Mouse (Mus musculus) liver, embryonic 14.5 days (tissue): ENCODE data around the gene Atg7. TPM values are rescaled to one million over a fixed set of nuclear protein-coding genes. Genes with fewer than 3 reads are reported as not detected.

Experiments
- ATAC-seq: fragments of 200-750 bp; cut with Nextera tagmentation; 2 replicates; pipeline ENCODE4 v1.8.0; 2017; ENCODE audit warnings: moderate number of reproducible peaks, mild to moderate bottlenecking, moderate library complexity; ENCODE audit not compliant: insufficient read depth
- DNase-seq, 3 experiments: peaks; one replicate each; pipeline ENCODE4 v3.0.0-alpha.2; 2012 to 2013; ENCODE audit warnings: low read depth in 3 of 3, low spot score in 3 of 3
- H3K27ac ChIP-seq: fragments of 300-500 bp; sonication (generic); 2 replicates; pipeline ENCODE4 v1.5.1; 2014; ENCODE audit warnings: moderate library complexity, mild to moderate bottlenecking, control low read depth, inconsistent platforms
- H3K27me3 ChIP-seq: fragments of 300-500 bp; sonication (generic); 2 replicates; pipeline ENCODE4 v1.6.1; 2014; ENCODE audit warnings: mild to moderate bottlenecking, low read length, moderate library complexity; ENCODE audit not compliant: control insufficient read depth, insufficient read depth
- H3K36me3 ChIP-seq: fragments of 300-500 bp; sonication (generic); replicated peaks from 2 replicates; pipeline ENCODE4 v1.6.1; 2014; ENCODE audit warnings: low read depth; ENCODE audit not compliant: control insufficient read depth, insufficient read depth
- H3K4me1 ChIP-seq, 2 experiments: fragments of 200-500 bp in 1 of 2; fragments of 300-500 bp in 1 of 2; sonication (generic) in 1 of 2; replicated peaks; 2 replicates each; pipeline ENCODE4 v1.6.1; 2012 to 2014; ENCODE audit warnings: antibody characterized with exemption in 1 of 2, inconsistent platforms in 1 of 2, low read length in 1 of 2; ENCODE audit not compliant: control insufficient read depth in 2 of 2, insufficient read depth in 2 of 2
- H3K4me2 ChIP-seq: fragments of 300-500 bp; sonication (generic); 2 replicates; pipeline ENCODE4 v1.6.1; 2014; ENCODE audit warnings: low read depth, mild to moderate bottlenecking, control low read depth, moderate library complexity
- H3K4me3 ChIP-seq, 2 experiments: fragments of 200-500 bp in 1 of 2; fragments of 300-500 bp in 1 of 2; sonication (generic) in 1 of 2; 2 replicates each; pipeline ENCODE4 v1.5.1; 2012 to 2014; ENCODE audit warnings: low read depth in 2 of 2, low read length in 2 of 2, mild to moderate bottlenecking in 2 of 2, control low read depth in 1 of 2, inconsistent platforms in 1 of 2, moderate library complexity in 1 of 2; ENCODE audit not compliant: insufficient read depth in 1 of 2
- H3K9ac ChIP-seq: fragments of 300-500 bp; sonication (generic); replicated peaks from 2 replicates; pipeline ENCODE4 v1.6.1; 2014; ENCODE audit warnings: mild to moderate bottlenecking, control low read depth, moderate library complexity
- H3K9me3 ChIP-seq: fragments of 300-500 bp; sonication (generic); 2 replicates; pipeline ENCODE4 v1.6.1; 2016; ENCODE audit warnings: low read length, mixed read lengths; ENCODE audit not compliant: control insufficient read depth
- CTCF ChIP-seq: IDR thresholded peaks from 2 replicates; pipeline ENCODE4 v1.5.1; 2016; ENCODE audit warnings: antibody characterized with exemption, low read depth, control low read depth
- EP300 ChIP-seq: IDR thresholded peaks from 2 replicates; pipeline ENCODE4 v1.6.1; 2016; ENCODE audit warnings: antibody characterized with exemption, low read depth
- WGBS: fragments of 180-500 bp; shearing (Covaris S2); extraction: QIAGEN DNeasy Blood & Tissue Kit; methylation state at CpG from one replicate; pipeline ENCODE4 v1.1.7; 2014; ENCODE audit not compliant: insufficient replicate concordance; 5-methylcytosine and 5-hydroxymethylcytosine counted together
- polyA plus RNA-seq, 2 experiments: library from polyadenylated mRNA; depleted of rRNA in 1 of 2; stranded (reverse) in 1 of 2; unstranded in 1 of 2; fragments of >200 nt; fragmentation: Nextera tagmentation in 1 of 2; extraction: Ambion mirVana in 1 of 2; gene quantifications; 2 replicates each; pipeline versions ENCODE4 v1.2.1 to v1.2.3; 2012 to 2014

Atg7 gene
- polyA plus RNA-seq, 2 experiments, result 4.8 to 11.8 TPM

- Histone ChIP-seq H3K4me3 (no peak overlapping the region), H3K27me3 (peaks cover under 1% of the 10 kb centered on the region; the same call in 1 of the 2 replicates), H3K9ac (no peak overlapping the region), H3K27ac (no peak overlapping the region), H3K9me3 (no peaks in the 10 kb centered on the region), H3K4me2 (no peak overlapping the region), H3K4me1 (no peaks in the 10 kb centered on the region), H3K36me3 (no peaks in the 10 kb centered on the region)
- TF ChIP-seq CTCF, result no peak
- no peak for TF ChIP-seq EP300
- DNase-seq (no peak), ATAC-seq (no peak)
- WGBS, result 50% methylated on average over 5 of the region's 5 CpGs
Observed at GRCm38 (mm10) chr6:114733156-114733555, 90.3 kb downstream of the Atg7 start.

GRCm38 (mm10) chr6:114733681-114734080 is 90.8 kb downstream of the Atg7 start:
- no peak for ATAC-seq
- H3K27ac ChIP-seq, result no peak overlapping the region
- no peak overlapping the region for H3K9ac ChIP-seq
- no peak for TF ChIP-seq CTCF
- no peak for TF ChIP-seq EP300
- H3K9me3 ChIP-seq, result no peaks in the 10 kb centered on the region
- no peaks in the 10 kb centered on the region for H3K4me1 ChIP-seq
- H3K27me3 ChIP-seq, result peaks cover 4% of the 10 kb centered on the region
- no peak overlapping the region for H3K4me3 ChIP-seq
- H3K4me2 ChIP-seq, result no peak overlapping the region
- DNase-seq, result no peak
- no peaks in the 10 kb centered on the region for H3K36me3 ChIP-seq
- 60% methylated on average over 3 of the region's 3 CpGs for WGBS

GRCm38 (mm10) chr6:114735054-114735453 is 92.2 kb downstream of the Atg7 start:
- ATAC-seq (no peak), DNase-seq (no peak)
- Histone ChIP-seq H3K27ac (no peak overlapping the region), H3K4me1 (no peaks in the 10 kb centered on the region), H3K4me3 (no peak overlapping the region), H3K9me3 (no peaks in the 10 kb centered on the region), H3K4me2 (no peak overlapping the region), H3K9ac (no peak overlapping the region), H3K27me3 (peaks cover 4% of the 10 kb centered on the region), H3K36me3 (no peaks in the 10 kb centered on the region)
- 71% methylated on average over 3 of the region's 3 CpGs for WGBS
- TF ChIP-seq CTCF (no peak), EP300 (no peak)

GRCm38 (mm10) chr6:114736355-114736754 is 93.5 kb downstream of the Atg7 start:
- no peak overlapping the region for H3K4me2 ChIP-seq
- DNase-seq (no peak), ATAC-seq (no peak)
- WGBS, result 78% methylated on average over 9 of the region's 9 CpGs
- no peaks in the 10 kb centered on the region for H3K36me3 ChIP-seq
- no peak overlapping the region for H3K27ac ChIP-seq
- no peak overlapping the region for H3K4me3 ChIP-seq
- H3K9me3 ChIP-seq, result no peaks in the 10 kb centered on the region
- H3K9ac ChIP-seq, result no peak overlapping the region
- no peak for TF ChIP-seq CTCF
- TF ChIP-seq EP300, result no peak
- H3K4me1 ChIP-seq, result no peaks in the 10 kb centered on the region
- H3K27me3 ChIP-seq, result peaks cover 4% of the 10 kb centered on the region

DNA sequence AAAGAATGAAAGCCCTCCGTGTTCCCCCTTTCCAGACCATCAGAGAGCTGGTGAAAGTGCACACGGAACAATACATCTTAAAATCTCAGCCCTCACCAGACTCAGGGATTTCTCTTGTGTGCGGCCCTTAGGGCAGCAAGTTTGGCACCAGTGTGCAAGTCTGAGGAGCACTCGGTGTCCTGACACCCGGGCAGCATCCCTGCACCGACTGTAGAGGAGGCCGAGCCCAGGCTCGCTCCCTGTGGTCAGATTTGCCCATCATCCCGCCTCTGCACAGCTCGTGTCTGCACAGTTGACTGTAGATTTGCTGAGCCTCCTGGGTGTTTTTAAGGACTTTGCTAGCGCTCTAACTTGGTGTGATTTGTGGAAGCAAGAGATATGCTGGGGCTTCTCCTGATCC is 94.3 kb downstream of the Atg7 start:
- ATAC-seq (no peak), DNase-seq (no peak)
- Histone ChIP-seq H3K9ac (no peak overlapping the region), H3K27ac (no peak overlapping the region), H3K36me3 (no peaks in the 10 kb centered on the region), H3K9me3 (no peaks in the 10 kb centered on the region), H3K4me1 (no peaks in the 10 kb centered on the region), H3K27me3 (peaks cover 4% of the 10 kb centered on the region), H3K4me3 (no peak overlapping the region), H3K4me2 (no peak overlapping the region)
- 71% methylated on average over 11 of the region's 11 CpGs for WGBS
- no peak for TF ChIP-seq CTCF
- TF ChIP-seq EP300, result no peak
